Mouse (Mus musculus) layer of hippocampus, adult 8-10 months (tissue): ENCODE measurements around the gene Mlana. TPM values are rescaled to one million over a fixed set of nuclear protein-coding genes. Genes with fewer than 3 reads are reported as not detected.
A peak's percentile ranks its signal among the peaks of the same experiment; 100 is the strongest.

Experiments used
- DNase-seq, 2 experiments: peaks; one replicate each; pipeline ENCODE4 v3.0.0; 2022; ENCODE audit warnings: low spot score in 2 of 2
- total RNA-seq, 4 experiments: library from RNA; stranded (reverse); gene quantifications; 2 replicates each; pipeline ENCODE4 v1.2.4; 2022

The Mlana gene
- total RNA-seq, 4 experiments from 2014 or later = 0.64 to 0.72 TPM; not detected in 2

- no peak for DNase-seq
These were observed 22.0 kb upstream of the Mlana start for GRCm38 (mm10) chr19:29675562-29676078.

GRCm38 (mm10) chr19:29676479-29677193 lies 21.0 kb upstream of the Mlana start:
- DNase-seq = no peak

- peak in 1 of 2 experiments; percentile 43 for DNase-seq
These were observed 19.3 kb upstream of the Mlana start for GRCm38 (mm10) chr19:29678181-29678778.

- no peak for DNase-seq
These were observed 17.2 kb upstream of the Mlana start for GRCm38 (mm10) chr19:29680182-29681152.

GRCm38 (mm10) chr19:29683844-29684540 lies 13.6 kb upstream of the Mlana start:
- DNase-seq = peak; percentile 70 to 89

GRCm38 (mm10) chr19:29695071-29695470 lies 2.6 kb upstream of the Mlana start:
- DNase-seq = no peak

GRCm38 (mm10) chr19:29696309-29696708 lies 1.3 kb upstream of the Mlana start:
- no peak for DNase-seq

GRCm38 (mm10) chr19:29696840-29697239 lies 784 bp upstream of the Mlana start:
- DNase-seq = no peak

- DNase-seq = no peak
These were observed 4.1 kb downstream of the Mlana start for GRCm38 (mm10) chr19:29701707-29702106.

- DNase-seq = no peak
These were observed 6.8 kb downstream of the Mlana start for GRCm38 (mm10) chr19:29704436-29704835.

GRCm38 (mm10) chr19:29707314-29707898 lies 9.8 kb downstream of the Mlana start:
- no peak for DNase-seq

GRCm38 (mm10) chr19:29708003-29708402 lies 10.4 kb downstream of the Mlana start:
- no peak for DNase-seq

- DNase-seq = no peak
These were observed 10.8 kb downstream of the Mlana start for GRCm38 (mm10) chr19:29708461-29708860.

GRCm38 (mm10) chr19:29709461-29709860 lies 11.8 kb downstream of the Mlana start:
- DNase-seq = no peak

- DNase-seq = no peak
These were observed 15.8 kb downstream of the Mlana start for GRCm38 (mm10) chr19:29713451-29713850.

- no peak for DNase-seq
These were observed 20.2 kb downstream of the Mlana start for GRCm38 (mm10) chr19:29717854-29718253.

- no peak for DNase-seq
These were observed 20.9 kb downstream of the Mlana start for GRCm38 (mm10) chr19:29718476-29718875.

GRCm38 (mm10) chr19:29735421-29735820 lies 37.8 kb downstream of the Mlana start:
- DNase-seq = no peak

- DNase-seq = no peak
These were observed 42.0 kb downstream of the Mlana start for GRCm38 (mm10) chr19:29739608-29740007.

- DNase-seq = no peak
These were observed 43.0 kb downstream of the Mlana start for GRCm38 (mm10) chr19:29740661-29741060.

- DNase-seq = no peak
These were observed 45.9 kb downstream of the Mlana start for GRCm38 (mm10) chr19:29743531-29743930.
